Mouse (Mus musculus) kidney, adult 8-10 months (tissue): ENCODE results near the gene Ikbke.
"Not testable (repeated sequence)": the region's sequence is repeated elsewhere in the genome, so short reads cannot be mapped to it uniquely, and the experiment has no call there.

Experiments used
- DNase-seq, 2 experiments: peaks; one replicate each; pipeline ENCODE4 v3.0.0; 2022

Gene Ikbke

DNA sequence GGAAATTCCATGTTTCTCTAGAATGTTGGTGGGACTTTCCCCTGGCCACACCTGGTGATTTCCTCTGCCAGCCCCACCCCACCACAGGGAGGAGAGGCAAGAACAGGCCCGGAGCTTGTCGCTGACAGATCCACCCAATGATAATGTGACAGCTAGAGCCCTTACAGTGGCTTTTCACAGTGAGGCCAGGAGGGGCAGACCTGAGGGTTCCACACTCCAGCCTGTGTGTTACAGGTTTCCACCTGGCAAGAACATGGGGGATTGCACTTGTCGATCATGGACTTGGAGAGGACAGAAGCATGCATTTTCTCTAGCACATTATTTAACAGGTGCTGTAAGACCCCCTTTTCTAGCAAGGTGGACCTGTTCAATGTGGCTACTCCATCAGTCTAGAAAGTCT lies 874 bp upstream of the Ikbke start:
- no peak for DNase-seq

DNA sequence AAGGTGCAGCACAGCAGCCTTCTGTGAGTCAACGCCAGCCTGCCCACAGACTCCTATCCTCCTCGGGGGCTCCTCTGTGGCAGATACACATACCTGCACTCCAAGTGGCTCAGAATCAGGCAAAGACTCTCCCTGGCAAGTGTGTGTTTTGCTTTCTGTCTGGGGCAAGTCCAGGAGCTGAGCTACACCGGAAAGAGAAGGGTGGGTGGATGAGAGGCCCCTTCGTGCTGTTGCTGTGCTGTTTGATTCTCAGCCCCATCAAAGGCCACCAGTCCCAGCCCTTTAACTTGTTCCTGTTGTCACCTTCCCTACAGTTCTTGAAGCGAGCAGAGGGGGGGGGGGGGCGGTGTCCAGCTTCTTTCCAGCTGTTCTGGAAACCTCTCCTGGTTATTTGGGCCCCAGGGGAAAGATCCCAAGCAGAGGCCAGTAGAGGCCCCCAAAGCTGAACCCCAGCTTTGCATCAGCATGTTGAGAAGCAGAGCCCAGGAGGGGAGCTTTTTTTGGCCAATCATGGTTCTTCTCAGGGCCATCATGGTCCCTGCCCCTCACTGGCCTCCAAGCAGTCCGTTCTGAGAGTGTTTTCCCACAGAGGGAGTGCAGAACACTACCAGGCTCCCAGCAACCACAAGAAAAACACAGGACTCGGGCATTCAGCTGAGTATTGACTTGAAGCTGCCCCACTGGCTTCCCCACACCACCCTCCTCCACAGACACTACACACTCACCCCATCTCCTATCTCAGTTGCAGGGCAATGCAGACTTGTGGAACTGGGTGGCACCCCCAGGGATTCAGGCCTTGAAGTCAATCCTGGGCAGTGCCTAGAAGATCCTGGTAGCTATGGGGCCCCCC lies 575 bp downstream of the Ikbke start:
- DNase-seq = no peak

DNA sequence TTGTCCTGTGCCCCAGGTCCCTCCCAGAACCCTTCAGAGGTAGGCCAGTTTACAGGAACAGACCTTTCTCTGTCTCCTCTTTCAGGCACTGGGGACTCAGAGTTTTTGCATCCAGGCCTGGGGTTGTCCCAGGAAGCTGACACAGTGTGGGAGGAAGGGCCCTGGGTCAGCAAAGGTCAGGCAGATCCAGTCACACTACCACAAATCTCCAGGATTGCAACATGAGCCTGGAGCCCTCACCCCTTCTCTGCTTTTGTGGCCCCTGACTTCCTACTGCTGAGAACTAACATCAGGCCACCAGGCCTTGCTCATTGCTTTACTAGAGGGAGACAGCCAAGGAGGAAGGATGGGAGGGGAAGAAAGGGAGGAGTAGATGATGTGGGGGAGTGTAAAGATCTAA lies 2.6 kb downstream of the Ikbke start:
- DNase-seq = peak; percentile 32 to 41

DNA sequence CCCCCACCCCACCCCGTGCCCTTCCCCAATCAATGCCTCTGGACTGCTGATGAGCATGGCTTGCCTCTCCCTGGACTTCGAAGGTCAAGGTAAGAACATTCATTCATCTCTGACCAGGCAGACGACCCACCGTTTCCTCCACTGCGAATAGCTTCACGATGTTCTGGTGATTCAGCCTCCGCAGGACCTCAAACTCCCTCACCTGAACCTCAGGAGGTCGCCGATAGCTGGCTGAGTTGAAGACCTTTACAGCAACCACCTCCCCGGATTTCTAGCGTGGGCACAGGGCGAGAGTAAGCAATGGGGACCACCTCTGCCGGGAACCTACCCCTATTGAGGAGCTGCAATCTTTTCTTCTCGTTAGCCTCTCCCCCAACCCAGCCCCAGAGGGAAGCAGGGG lies 3.8 kb downstream of the Ikbke start:
- DNase-seq = no peak

DNA sequence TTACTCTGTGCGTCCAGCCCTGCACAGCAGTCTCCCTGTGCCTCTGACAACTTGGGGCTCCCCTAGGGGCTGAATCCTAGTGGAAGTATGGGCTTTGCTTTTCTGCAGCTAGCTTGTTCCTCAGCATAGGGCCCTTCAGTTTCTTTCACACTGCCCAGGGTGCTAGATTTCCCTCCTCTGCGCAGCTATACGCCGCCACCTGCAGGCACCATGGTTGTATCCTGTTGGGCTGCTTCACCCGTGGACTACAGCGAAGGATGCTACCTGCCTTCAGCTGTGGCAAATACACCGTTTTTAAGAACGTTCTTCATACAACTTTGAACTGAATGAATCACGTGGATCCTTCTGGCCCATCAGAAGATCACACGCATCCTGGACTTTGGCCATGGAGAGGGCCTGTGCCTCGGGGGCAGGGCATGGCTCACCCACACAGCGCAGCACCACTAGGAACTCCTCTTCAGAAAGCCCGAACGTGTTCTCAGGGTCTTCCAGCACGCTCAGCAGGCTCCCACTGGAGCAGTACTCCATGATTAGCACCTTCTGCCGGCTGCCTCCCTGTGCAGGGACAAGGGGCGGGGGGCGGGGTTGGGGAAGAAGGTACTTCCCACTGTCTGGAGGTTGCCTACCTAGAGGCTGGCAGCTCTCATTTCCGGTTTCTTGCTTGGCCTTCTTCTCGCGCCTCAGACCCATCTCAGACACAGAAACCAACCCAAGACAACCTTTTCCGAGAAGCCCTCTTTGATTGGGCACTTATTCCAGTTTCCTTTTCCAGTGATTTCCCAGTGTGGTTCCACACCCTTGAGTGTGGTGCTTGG lies 4.5 kb downstream of the Ikbke start:
- DNase-seq = peak; percentile 70 to 76

DNA sequence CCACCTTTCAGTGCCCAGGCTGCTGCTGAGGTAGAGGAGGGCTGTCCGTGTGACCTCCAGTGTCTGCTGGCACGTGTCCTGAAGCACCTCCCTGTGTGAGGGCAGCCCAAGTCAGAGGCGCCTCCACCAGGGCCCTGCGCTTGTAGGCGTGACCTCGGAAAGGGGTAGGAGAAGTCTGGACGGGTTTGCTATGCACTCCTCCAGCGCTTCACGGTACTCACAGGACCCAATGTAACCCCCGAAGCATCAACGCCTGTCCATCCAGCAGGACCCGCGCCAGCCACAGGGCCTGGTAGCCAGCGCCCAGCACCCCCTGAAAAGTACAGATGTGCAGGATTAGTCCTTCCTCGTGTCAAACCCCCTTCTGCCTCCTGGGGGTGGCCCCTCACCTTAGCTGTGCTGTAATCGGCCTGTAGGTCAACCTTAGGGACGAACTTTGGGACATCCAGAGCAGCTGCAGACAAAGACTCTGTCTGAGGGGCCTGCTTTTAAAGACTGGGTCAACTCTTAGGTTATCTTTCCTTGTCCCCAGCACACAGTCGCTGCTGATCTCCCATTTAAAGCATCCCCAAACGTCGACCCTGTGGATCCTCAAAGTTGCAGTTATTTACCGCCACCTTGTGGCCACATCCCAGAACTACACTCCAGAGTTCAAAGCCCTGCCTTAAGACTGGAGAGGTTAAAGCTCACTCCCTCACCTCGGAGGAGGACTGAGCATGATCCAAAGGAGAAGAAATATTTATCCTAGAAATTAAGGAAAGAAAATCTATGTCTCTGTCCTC lies 9.4 kb downstream of the Ikbke start:
- peak; percentile 68 to 80 for DNase-seq

DNA sequence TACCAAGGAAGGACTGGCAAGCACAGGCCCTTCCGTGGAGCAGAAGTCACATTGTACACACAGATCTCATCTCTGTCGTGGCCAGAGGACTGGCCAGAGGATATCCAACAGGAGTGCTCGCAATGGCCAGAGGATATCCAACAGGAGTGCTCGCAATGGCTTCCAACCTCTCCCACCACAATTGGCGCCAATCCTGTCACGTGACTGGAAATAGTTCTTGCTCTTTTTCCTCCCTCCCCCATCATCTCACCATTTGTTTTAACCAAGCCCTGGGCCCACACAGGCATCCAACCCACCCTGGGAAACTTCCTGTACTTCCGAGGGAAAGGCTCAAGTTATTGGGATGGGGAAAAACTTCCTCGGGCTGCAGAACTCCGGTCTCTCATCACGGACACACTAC lies 10.6 kb downstream of the Ikbke start:
- no peak for DNase-seq

DNA sequence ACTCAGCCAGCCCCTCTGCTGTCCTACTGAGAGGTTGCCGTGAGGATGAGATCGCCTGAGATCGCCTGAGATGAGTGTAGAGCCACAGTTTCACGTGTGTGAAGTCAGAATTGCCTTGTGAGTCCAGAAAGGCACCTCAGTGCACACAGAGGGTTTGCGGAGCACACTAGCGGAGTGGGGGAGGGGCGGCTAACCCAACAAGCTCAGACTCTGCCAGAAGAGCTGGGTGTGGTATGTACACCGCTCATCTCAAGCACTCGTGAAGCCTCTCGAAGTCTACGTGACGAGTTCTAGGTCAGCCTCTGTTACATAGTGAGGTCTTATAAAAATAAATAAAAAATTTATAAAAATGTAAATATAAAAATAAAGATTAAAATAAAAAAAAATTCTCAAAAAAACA lies 15.5 kb downstream of the Ikbke start:
- no peak for DNase-seq

DNA sequence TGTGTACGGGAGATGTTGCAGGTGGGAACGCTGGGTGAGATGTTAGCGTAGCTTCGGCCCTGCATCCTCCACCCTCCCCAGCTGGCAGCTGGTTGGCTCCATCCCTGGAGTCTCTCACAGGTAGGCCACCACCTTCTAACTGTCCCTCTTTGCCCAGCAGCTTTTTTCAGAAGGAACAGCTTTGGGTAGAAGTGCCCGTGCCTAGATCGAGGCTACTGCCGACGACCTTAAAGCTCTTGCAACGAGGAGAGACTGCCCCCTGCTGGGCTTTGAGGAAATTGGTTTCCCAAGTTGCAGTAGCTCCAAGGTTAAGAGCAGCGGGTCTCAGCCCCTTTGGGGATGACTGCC lies 19.1 kb downstream of the Ikbke start:
- peak; percentile 34 to 66 for DNase-seq

DNA sequence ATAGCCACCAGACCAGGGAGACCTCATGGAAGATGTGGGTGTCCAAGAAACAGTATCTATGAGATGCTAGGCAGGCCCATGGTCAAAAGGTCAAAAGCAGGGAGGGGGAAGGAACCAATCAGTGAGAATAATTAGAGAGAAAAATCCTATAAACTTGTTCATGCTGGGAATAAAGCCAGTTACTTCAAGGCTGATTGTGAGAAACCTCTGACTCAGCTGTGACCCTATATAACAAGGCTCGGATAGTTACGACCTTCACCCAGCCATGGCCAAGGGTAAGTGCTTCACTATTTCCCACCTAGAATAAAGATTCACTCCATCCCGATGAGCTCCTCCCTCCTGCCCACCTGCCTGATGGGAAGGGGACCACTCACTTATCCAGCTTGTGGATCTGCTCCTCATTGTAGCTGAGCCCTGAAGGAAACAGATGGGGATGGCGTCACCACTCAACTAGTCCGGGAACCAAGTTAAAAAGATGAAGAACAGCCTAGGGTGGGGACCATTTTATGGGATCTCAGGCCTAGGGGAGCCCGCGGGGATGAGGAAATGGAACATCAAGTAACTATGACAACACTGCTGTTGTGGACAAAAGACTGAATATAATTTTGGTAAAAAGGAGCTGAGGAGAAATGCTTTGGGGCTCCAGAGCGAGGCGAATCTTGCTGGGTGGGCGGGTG lies 19.6 kb downstream of the Ikbke start:
- no peak for DNase-seq

DNA sequence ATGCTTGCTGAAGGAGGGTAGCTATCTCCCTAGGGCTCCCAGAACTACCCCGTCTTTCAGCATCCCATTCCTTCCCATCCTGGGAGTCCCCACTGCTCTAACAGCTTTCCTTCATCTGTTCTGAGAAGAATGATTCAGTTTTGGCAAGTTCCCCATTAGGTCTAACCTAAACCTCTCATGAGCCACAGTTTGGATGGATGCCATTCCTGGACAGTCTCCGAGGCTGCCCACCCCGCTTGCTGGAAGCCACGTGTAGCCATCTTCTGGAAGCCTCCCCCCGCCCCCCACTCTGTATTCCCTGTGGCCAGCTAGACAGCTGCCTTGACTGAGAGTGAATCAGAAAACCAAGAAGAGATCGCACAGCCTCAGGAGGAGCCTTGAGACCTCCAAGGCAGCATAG lies 22.1 kb downstream of the Ikbke start:
- no peak for DNase-seq

DNA sequence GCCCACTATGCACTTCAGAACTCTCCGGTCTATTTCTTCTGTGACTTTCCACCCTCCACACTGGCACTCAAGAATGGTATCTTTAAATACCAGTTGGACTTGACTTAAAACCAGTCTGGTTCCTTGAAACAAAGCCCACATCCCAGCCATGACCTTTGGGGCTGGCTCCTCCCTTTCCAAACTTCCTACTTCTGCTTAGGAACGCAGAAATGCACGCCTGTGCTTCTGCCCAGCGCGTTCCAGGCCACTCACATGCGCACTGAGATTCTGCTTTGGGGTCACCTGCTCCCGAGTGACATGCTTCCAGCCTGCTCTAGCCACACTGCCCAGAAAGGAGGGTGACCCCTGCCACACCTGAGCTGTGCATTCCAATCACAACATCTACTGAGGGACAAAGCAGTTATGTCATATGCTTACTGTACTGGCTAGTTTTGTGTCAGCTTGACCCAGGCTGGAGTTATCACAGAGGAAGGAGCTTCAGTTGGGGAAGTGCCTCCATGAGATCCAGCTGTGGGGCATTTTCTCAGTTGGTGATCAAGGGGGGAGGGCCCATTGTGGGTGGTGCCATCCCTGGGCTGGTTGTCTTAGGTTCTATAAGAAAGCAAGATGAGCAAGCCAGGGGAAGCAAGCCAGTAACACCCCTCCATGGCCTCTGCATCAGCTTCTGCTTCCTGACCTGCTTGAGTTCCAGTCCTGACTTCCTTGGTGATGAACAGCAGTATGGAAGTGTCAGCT lies 26.7 kb downstream of the Ikbke start:
- not testable (repeated sequence) for DNase-seq

DNA sequence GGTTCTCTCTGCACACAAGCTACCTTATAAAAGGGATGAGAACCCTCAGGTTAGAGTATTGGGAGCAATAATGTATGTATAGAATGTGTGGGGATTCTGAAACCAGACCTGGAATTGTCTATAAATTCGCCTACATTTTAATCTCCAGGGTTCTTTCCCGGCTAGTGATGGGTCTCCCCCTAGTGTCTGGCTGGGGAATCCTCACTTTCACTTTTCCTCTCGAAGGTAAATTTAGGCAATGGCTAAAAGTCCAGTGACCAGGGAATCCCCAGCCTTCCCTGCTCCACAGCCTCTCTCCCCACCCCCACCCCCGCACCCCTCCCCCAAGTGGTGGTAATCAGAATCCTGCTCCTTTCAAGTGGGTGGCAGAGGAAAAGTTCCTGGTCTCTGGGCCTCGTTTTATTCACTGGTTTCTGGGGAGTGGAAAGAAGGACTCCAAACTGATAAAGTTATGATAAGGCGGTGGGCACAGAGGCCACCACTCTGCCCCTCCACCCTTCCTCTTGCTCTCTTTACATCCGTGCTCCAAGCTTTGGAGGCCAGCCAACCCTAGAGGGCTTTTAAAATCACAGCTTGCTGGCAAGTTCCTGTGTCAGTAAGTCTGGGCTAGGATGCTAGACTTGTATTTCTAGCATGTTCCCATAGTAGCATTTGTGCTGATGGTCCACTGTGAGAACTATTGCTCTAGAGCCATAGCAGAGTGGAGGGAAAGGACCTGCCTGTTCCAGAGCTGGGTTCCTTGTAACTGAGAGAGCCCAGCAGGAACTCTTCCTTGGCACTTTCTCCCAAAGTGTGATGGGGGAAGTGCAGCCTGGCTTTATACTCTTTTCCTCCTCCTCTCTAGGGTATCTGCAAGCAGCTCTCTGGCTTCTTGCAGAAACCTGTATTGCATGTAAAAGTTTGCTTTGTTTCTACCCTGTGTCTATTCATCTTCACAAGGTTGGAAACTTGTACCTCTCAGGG lies 32.7 kb downstream of the Ikbke start:
- DNase-seq = peak; percentile 50 to 67

DNA sequence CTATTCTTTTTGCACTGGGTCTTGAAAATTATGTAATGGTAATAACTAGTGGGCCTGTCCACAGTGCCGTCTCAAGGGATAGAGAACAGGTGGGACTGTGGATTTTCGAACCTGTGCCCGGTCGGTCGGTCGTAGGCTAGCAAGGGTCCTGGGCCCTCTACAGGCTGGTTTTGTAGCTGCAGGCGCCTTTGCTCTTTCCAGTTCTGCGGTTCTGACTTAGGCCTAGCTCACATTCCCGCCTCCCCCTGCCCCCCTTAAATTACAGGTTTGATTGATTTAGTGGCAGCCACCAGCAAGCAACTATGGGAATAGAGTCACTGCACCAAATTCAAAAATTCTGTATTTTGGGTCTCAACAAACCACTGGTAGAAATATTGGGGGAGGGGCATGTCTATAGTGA lies 33.5 kb downstream of the Ikbke start:
- DNase-seq = peak; percentile 52 to 65

DNA sequence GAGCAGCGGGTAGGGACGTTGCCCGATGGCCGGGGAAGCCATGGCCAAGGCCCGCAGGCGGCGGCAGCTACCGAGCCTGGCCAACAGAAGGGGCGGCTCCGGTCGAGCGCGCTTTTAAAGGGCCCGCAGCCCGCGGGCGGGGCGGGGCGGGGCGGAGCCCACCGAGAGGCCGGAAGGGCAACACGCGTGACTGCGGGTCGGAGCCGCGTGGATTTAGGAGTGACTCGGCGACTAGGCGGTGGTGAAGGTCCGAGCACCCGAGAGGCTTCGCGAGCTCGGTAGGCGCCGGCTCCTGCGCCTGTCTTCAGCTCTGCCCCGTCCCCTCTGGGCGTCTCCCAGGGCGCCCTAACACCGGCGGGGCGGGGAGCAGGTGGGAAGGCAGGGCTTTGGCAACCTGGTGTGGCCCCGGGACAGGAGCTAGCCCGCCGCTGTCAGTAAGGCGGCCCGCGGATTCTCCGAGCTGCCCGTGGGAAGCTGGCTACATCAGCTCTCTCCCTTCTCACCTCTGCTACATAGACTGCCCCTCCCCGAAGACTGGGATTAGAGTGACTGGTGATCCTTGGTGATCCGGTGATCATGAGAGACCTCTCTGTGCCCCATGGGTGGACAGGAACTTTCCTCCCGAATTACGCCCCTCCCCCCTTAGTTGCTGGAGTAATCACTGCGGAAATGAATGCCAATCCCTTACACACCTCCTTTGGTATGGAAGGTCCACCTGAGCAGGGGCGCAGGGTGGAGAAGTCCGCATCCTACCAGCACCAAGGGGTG lies 34.1 kb downstream of the Ikbke start, which contains the start of gene Rassf5:
TSS of gene Rassf5 (minus strand) at position 170 of the 768 bp plus-strand sequence.
- peak; percentile 67 to 85 for DNase-seq

DNA sequence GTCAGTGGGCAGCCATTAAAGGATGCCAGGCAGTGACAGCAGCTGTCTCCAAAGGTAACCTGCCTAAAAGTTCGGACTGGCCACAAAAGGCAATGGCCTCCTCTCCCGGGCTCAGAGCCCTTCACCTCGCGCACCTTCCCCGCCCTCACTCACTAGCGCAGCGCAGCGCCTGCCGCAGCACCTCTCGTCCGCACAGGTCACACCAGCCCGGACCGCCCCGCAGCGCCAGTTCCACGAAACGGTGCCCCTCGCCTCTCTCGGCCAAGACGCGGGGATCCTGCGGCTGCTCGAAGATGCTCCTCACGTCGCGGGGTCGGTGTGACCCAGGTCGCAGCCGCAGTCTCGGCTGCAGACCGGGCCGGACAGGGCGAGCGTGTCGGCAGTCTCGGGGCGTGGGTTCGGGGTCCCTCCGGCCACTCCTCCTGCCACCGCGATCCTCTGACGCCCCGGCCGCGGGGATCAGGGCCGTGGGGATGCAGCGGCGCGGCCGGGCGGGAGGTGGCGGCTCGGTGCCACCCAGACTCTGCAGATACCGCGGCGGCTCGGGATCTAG lies 34.8 kb downstream of the Ikbke start:
- peak in 1 of 2 experiments; percentile 9 for DNase-seq

DNA sequence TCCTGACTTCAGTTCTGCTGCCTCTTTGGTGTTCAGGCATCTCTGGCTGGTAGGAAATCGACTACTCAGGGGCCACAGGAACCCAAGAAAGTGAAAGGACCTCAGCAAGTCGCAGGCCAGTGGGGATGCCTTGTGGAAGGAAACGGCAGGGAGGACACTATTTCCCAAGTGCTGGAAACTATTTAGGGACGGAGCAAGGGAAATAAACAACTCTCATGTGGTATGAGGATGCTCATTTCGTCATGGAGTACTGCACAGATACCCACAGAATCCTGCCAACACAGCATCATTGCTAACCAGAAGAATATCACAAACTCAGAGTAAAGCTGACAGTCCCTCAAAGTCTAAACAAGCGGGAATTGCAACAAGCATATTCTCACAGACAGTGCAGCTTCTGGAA lies 36.5 kb downstream of the Ikbke start:
- no peak for DNase-seq

DNA sequence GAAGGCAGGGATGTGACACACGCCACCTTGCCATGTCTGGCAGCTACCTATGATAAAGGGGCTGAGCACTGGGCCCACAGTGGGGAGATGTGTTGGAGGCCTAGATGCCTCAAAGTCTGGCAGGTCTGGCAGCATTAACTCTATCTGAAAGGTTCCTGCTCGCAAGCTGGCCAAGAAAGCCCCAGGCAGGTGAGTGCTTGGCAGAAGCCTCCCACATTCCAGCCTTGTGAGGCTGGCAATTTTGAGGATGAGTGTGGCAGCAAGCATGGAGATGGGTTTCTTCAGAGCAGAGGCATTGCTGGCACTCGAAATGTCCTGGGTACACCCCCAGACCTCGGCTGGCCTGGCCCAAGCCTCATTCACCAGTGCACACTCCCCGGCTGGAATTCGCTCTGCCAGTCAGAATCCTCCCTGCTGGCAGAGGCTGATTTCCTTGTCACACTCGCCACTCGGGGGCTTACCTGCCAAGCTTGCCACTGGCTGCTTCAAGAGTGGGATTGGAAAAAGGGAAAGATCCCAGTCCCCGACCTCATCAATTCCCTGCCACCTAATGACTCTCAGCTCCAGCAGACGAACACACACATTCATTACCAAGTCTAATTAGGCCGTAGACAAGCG lies 39.7 kb downstream of the Ikbke start:
- no peak for DNase-seq

DNA sequence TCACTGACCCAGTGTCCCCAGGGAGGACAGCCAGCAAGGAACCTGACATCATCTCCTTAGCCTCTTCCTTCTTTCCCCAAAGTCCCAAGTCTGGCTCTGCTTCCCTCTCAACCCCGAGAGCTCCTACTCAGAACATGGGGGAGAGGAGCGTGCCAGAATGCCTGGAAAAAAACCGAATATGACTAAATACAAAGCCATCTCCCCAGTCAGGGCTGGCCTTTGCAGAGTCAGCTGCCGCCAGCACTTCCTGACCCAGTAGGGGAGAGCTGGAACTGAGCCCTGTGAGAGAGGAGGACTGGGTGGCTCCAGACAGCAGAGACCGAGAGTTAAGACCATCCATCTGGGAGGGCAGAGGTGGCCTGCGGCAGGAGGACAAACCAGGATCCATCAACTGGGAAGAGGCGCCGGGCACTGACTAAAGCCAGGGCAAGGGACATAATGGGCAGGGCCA lies 40.5 kb downstream of the Ikbke start:
- DNase-seq = peak; percentile 39 to 64
